Mouse (Mus musculus): ENCODE measurements around the gene Tmcc1. TPM values are rescaled to one million over a fixed set of nuclear protein-coding genes. Genes with fewer than 3 reads are reported as not detected.

Gene Tmcc1
- total and polyA plus RNA-seq, 2 experiments from 2014 or later = 14.0 to 33.9 TPM

DNA sequence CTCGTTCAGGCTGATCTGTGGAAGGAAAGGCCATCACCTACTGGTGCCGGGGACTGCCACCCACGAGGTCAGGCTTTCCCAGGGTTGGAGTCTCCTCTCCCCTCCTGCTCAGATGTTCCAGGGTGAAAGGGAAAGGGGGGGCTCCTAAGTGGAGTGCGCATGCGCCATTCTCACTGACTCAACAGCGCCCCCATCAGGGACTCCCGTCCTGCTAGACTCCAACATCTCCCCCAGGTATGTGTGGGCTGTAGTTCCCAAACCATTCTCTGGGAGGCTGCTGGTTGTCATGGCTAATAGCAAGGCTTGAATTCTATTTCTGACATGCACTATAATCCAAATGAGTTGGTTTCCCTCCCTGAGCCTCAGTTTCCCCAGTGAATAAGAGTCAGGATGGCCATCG, 214.7 kb downstream of the Tmcc1 start:
- H3K27ac ChIP-seq = no peak overlapping the region
- H3K9me3 ChIP-seq (ENCODE audit: low read length) = no peaks in the 10 kb centered on the region
- H3K36me3 ChIP-seq (ENCODE audit: insufficient read depth, low read length) = no peaks in the 10 kb centered on the region
- H3K27me3 ChIP-seq (ENCODE audit: insufficient read depth, low read length) = no peaks in the 10 kb centered on the region
- no peak for ATAC-seq
- peak; percentile 34; the same call in 1 of the 2 replicates for TF ChIP-seq CTCF (IDR thresholded peaks at IDR 0.05; ENCODE audit: low read depth)
- H3K4me2 ChIP-seq (ENCODE audit: low read depth, low read length) = no peak overlapping the region
- H3K9ac ChIP-seq (replicated peaks; ENCODE audit: low read length) = no peak overlapping the region
- no peak for DNase-seq (ENCODE audit: low spot score)
- 71% methylated on average over 8 of the region's 8 CpGs for WGBS
- H3K4me1 ChIP-seq (ENCODE audit: insufficient read depth, low read length) = peaks cover 7% of the 10 kb centered on the region; the same call in 1 of the 2 replicates
- no peak overlapping the region for H3K4me3 ChIP-seq (ENCODE audit: low read length)

DNA sequence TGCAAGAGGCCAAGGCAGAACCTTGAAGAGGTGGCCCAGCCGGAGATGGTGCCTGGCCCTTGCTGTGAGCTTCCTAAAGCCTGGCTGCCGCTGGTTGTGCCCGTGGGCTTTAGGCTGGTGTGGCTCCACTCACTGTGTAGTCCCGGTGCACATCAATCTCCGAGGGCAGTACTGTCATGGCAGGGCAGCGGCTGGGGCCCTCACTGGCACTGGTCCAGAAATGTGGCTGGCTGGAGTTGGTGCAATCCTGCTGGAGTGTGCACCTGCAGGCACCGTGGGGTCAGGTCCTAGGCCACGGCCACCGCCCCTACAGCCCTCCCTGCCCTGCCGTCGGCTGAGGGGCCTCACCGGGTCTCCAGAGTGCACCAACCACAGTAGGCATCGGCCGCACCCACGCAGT, 215.5 kb downstream of the Tmcc1 start:
- Histone ChIP-seq H3K27me3 (ENCODE audit: insufficient read depth, low read length) (no peaks in the 10 kb centered on the region), H3K4me1 (ENCODE audit: insufficient read depth, low read length) (peaks cover 7% of the 10 kb centered on the region; the same call in 1 of the 2 replicates), H3K4me2 (ENCODE audit: low read depth, low read length) (no peak overlapping the region), H3K4me3 (ENCODE audit: low read length) (no peak overlapping the region), H3K9me3 (ENCODE audit: low read length) (no peaks in the 10 kb centered on the region), H3K27ac (no peak overlapping the region), H3K9ac (replicated peaks; ENCODE audit: low read length) (no peak overlapping the region), H3K36me3 (ENCODE audit: insufficient read depth, low read length) (no peaks in the 10 kb centered on the region)
- WGBS = 81% methylated on average over 15 of the region's 15 CpGs
- no peak for DNase-seq (ENCODE audit: low spot score)
- no peak for TF ChIP-seq CTCF (IDR thresholded peaks at IDR 0.05; ENCODE audit: low read depth)
- ATAC-seq = no peak

DNA sequence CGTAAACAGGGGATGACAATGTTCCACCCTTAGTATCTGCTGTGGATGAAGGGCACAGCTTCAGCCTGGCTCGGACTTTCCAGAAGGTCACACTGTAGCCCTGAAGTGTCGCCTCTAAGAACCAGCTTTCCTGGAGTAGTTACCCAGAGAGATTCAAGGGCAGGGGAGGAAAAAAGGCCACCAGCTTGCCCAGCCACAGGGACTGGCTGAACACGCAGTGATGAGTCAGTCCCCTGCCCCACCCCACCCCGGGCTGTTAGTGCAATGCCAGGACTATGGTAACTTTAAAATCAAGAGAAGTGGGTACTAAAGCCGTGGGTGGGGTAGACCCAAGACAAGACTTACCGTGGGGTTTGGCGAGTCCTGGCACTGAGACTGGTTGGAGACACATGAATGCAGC, 217.7 kb downstream of the Tmcc1 start:
- Histone ChIP-seq H3K4me2 (ENCODE audit: low read depth, low read length) (no peak overlapping the region), H3K9me3 (ENCODE audit: low read length) (no peaks in the 10 kb centered on the region), H3K4me1 (ENCODE audit: insufficient read depth, low read length) (peaks cover 18% of the 10 kb centered on the region), H3K9ac (replicated peaks; ENCODE audit: low read length) (no peak overlapping the region), H3K27me3 (ENCODE audit: insufficient read depth, low read length) (no peaks in the 10 kb centered on the region), H3K4me3 (ENCODE audit: low read length) (no peak overlapping the region), H3K27ac (no peak overlapping the region), H3K36me3 (ENCODE audit: insufficient read depth, low read length) (no peaks in the 10 kb centered on the region)
- TF ChIP-seq CTCF (IDR thresholded peaks at IDR 0.05; ENCODE audit: low read depth) = no peak
- ATAC-seq = no peak
- DNase-seq (ENCODE audit: low spot score) = no peak
- 86% methylated on average over 8 of the region's 8 CpGs for WGBS

DNA sequence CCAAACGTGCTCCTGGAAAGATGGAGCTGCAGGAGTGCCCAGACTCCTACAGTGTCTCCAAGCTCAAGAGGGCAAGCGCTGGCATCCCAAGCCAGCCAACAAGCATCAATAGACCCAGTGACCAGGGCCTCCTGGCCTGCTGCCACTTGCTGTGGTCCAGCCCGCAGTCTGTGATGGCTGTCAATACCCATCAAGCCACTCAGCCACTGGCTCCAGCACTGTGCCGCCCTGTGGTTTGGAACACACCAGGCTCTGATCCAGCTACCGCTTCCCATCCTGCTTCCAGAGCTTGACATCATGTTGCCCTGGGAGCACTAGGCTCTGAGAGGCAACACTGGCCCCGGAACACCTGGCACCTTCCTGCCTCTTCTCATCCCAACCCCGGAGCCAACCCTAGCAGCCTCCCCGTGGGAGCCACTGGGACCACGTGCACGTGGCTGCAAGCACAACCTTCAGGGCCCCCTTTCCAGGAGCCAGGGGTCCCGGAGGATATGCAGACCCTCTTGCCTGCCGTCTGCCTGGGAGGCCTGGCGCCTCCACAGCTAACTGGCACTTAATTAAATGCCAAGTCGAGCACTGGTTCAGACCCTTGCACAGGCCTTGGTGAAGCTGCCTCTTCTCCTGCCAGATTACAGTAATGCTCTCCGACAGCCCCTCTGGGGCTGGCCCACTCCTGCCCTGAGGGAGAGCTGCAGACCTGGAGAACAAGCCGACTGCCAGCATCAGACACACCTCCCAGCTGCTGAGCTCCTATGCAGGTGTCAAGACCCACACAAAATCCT, 219.2 kb downstream of the Tmcc1 start:
- Histone ChIP-seq H3K4me2 (ENCODE audit: low read depth, low read length) (no peak overlapping the region), H3K27ac (peak overlapping the region; percentile 45; the same call in 1 of the 2 replicates), H3K9me3 (ENCODE audit: low read length) (no peaks in the 10 kb centered on the region), H3K4me1 (ENCODE audit: insufficient read depth, low read length) (peaks cover 18% of the 10 kb centered on the region), H3K4me3 (ENCODE audit: low read length) (no peak overlapping the region), H3K27me3 (ENCODE audit: insufficient read depth, low read length) (no peaks in the 10 kb centered on the region), H3K9ac (replicated peaks; ENCODE audit: low read length) (no peak overlapping the region), H3K36me3 (ENCODE audit: insufficient read depth, low read length) (no peaks in the 10 kb centered on the region)
- peak; percentile 61 for DNase-seq (ENCODE audit: low spot score)
- 42% methylated on average over 16 of the region's 16 CpGs for WGBS
- peak; percentile 55 for ATAC-seq
- no peak for TF ChIP-seq CTCF (IDR thresholded peaks at IDR 0.05; ENCODE audit: low read depth)

DNA sequence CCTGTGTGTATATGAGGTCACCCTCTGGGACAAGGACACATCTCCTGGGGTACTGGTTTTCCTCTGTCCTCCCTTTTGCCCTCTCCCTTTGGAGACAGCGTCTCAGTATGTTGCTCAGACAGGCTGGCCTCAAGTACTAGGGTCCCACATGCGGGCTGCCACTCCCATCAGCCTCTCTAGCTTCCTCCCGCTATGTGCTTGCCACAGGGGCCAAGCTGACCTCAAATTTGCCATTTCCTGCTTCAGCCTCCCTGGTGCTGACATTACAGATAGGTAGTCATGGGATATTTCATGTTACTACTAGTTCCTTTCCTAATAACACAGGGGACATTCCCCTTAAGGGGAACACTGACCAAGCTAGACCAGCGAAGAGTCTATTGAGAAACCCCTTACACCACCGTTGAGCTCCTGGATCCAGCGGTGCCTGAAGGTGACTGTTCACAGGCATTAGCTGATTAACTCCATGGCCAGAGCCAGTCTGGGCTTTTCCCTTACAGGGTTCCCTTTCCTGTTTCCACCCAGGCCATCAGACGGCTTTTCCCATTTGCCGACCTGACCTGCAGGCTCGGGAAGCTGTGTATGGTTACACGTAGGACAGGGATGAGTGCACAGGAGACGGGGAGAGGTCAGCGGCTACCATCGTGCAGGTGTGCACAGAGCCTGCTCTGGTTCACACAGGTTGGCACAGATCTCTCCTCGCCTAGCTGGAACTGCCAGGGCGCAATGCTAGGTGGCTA, 220.0 kb downstream of the Tmcc1 start:
- WGBS = 77% methylated on average over 15 of the region's 15 CpGs
- no peak for DNase-seq (ENCODE audit: low spot score)
- Histone ChIP-seq H3K27ac (no peak overlapping the region), H3K27me3 (ENCODE audit: insufficient read depth, low read length) (no peaks in the 10 kb centered on the region), H3K4me1 (ENCODE audit: insufficient read depth, low read length) (peaks cover 18% of the 10 kb centered on the region), H3K9ac (replicated peaks; ENCODE audit: low read length) (no peak overlapping the region), H3K36me3 (ENCODE audit: insufficient read depth, low read length) (no peaks in the 10 kb centered on the region), H3K4me2 (ENCODE audit: low read depth, low read length) (no peak overlapping the region), H3K9me3 (ENCODE audit: low read length) (no peaks in the 10 kb centered on the region), H3K4me3 (ENCODE audit: low read length) (no peak overlapping the region)
- ATAC-seq = no peak
- no peak for TF ChIP-seq CTCF (IDR thresholded peaks at IDR 0.05; ENCODE audit: low read depth)

DNA sequence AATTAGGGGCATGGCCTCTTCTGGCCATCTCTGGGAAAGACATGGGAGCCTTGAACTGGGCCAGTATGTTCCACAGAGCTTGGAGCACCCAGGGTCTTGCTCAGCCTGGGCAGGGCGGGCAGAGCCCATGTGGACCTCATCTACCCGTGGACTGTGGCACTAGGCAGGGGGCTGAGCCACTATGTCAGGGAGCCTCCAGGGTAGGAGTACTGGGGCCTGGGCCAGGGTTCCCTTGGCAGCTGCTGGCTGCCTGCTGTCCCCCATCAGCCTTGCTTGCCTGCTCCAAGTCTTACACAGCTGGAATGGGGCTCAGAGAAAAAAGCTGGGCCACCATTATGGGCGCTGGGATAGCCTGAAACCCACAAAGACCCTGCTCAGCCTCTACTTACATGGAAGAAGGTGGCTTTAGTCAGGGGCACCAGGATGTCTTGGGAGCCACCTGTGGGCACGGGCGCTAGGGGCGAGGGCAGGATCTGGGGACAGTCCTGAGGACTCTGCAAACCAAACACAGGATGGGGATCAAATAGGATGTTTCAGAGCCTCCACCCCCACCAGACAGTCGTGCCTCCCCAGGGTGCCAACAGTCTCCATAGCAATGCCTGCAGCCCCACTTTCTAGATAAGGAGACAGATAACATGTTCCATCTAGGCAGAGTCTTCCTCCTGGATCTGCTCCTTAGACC, 221.1 kb downstream of the Tmcc1 start:
- H3K27ac ChIP-seq = no peak overlapping the region
- H3K4me3 ChIP-seq (ENCODE audit: low read length) = no peak overlapping the region
- no peak for TF ChIP-seq CTCF (IDR thresholded peaks at IDR 0.05; ENCODE audit: low read depth)
- no peaks in the 10 kb centered on the region for H3K36me3 ChIP-seq (ENCODE audit: insufficient read depth, low read length)
- H3K9ac ChIP-seq (replicated peaks; ENCODE audit: low read length) = no peak overlapping the region
- peaks cover 18% of the 10 kb centered on the region for H3K4me1 ChIP-seq (ENCODE audit: insufficient read depth, low read length)
- H3K9me3 ChIP-seq (ENCODE audit: low read length) = no peaks in the 10 kb centered on the region
- 68% methylated on average over 7 of the region's 7 CpGs for WGBS
- DNase-seq (ENCODE audit: low spot score) (no peak), ATAC-seq (no peak)
- no peaks in the 10 kb centered on the region for H3K27me3 ChIP-seq (ENCODE audit: insufficient read depth, low read length)
- no peak overlapping the region for H3K4me2 ChIP-seq (ENCODE audit: low read depth, low read length)

Measured in hindbrain, postnatal 0 days (tissue).